Mouse (Mus musculus) right cerebral cortex, postnatal 14 days (tissue): ENCODE data around the gene C77080.
"Not testable (repeated sequence)": the region's sequence is repeated elsewhere in the genome, so short reads cannot be mapped to it uniquely, and the experiment has no call there.

Source experiments
- DNase-seq: peaks from one replicate; pipeline ENCODE4 v3.0.0; 2022

Gene C77080

DNA sequence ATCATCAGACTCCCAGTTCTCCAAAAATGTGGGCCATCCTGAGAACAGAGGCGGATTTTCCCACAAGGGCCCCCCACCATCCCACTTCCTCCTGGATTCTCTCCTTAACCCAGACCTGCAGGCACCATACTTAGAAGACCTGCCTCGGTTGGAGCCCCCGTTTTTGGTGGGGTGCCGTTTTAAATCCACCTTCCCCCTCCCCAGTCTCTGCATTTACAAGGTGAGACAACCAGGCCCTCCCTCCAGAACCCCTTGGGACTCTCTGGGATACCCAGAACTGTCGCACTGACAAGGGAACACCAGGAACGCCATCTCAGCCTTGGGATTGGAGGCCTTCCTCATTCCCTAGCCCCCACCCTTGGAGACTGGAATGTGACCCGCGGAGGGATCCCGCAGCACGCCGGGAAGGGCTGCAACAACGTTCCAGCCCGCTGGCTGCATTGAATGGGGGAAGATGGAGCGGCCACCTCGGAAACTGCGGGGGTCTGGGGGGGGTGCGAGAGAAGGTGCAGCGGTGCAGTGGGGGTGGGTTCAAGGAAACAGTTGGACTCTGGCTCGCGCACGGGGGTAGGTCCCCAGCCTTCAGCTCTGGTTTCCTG lies 23.3 kb downstream of the C77080 start:
- peak; percentile 42 for DNase-seq

DNA sequence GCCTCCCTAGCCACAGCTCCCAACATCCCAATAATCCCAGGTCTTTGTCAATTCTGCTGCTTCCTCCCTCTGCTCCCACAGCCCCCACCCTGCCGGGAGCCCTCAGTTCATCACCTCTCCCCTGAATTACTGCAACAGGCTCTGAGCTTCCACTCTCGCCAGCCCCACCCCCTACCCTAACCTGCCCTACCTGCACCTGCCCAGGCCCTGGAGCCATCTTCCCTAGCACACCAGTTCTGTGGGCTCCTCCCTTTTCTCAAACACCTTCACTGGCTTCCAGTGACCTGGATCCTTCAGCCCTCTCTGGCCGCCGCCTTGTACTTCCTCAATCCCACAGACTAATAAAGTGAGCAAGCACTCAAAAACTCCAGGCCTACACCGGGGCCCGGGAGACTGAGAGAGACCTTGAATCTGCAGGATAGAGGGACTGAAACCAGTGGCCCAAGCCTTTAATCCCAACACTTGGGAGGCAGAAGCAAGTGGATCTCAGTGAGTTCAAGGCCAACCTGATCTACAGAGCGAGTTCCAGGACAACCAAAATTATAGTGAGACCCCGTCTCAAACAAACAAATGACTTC lies 24.9 kb downstream of the C77080 start:
- no peak for DNase-seq

DNA sequence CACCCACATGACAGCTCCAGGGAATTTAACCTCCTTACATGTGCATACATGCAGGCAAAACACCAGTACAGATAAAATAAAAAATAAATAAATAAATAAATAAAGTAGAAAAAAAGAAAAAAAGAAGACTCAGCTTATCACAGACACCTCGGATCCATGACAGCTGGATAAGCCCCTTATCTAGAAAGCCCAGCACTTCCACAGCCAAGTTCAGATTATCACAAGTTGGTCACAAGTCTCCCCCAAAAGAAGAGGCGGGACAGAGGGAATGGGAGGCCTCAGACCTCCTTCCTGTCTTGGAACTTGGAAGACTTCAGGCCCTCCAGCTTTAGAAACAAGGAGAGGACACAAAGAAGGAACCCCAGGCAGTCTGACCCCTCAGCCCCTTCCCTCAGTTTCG lies 26.1 kb downstream of the C77080 start:
- no peak for DNase-seq

DNA sequence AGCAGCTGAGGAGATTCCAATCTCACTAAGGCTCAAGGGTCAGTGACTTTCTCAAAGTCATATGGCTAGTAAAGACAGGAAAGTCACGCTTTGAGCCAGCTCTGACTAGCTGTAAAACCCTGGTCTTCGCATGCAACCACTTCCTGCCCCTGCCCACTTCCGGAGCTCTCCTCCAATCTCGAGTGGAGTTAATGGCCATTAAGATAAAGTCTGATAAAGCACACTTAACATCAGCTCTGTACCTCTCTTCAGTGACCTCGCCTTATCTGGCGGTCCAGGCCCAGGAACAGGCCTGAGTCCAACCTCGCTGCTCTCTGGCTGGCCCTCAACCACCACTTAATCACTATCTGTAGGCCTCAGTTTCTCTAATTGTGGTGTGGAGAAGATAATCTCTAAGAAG lies 26.7 kb downstream of the C77080 start:
- DNase-seq, result no peak

DNA sequence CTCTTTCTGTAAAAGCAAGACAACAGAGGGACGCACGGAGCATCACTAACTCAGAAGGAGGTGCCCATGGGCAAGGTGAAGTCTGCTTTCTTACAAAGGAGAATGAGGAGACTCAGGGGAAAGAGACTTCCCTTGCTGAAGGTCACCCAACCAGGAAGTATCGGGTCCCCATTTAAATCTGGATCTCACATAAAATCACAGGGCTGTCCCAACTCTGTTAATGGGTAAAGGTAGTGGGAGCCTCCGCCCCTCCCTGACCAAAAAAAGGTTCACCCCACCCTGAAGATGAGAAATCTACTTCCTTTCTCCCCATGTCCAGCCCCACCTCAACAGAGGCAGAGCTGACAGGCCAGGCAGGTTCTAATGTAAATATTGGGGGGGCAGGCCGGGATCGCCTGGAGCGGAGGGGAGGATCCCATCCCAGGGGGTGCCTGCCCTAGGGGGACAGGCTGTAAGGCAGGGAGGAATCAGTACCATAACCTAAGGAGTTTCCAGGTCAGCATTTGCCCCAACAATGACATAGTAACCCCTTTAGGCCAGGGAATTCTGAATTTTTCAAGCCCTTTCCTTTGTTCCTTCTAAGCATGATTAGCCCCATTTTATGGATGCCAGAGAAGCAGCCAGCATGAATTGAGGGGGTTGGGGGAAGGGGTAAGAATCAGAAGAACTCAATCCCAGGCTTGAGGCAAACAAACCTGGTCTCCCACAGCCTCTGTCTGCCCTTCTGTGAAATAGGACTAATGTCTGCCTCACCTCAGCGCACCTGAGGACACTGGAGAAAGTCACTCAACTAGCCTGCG lies 28.4 kb downstream of the C77080 start:
- DNase-seq, result no peak

DNA sequence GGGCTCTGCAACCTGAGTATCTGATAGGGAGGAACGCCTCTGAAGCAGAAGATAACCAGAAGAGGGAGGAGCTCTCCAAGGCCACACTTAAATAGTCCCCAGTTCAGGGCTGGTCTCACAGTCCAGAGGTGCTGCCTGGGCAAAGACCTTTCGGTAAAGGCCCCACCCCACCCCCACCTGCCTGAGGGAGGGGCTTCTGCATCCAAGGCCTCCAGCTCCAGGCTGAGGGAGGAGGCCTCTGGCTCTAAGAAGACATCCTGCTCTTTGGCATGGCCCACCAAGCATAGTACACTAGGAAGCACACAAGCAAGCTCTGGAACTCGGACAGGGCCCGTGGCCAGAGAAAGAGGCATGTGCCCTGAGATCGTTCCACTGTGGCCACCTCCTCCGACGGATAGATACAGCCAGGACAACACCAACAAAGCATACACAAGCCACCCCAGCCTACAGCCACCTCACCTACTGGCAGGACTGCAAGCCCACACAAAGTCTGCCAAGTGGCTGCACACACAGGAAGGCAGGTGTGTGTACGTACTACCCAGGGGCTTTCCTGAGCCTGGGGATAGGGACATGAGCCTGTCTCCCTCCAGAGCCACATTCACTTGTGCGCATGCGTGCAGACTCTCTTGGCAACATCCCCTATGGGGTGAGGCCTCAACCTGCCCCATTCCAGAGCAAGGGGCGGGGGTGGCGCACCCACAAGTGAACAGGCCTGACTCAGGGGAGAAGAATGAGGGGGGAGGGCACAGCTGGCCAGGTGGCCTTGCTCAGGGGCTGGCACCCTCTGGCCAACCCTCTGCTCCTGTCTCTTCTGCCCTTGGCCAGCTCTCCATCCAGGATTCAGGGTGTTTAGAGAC lies 29.4 kb downstream of the C77080 start:
- no peak for DNase-seq

DNA sequence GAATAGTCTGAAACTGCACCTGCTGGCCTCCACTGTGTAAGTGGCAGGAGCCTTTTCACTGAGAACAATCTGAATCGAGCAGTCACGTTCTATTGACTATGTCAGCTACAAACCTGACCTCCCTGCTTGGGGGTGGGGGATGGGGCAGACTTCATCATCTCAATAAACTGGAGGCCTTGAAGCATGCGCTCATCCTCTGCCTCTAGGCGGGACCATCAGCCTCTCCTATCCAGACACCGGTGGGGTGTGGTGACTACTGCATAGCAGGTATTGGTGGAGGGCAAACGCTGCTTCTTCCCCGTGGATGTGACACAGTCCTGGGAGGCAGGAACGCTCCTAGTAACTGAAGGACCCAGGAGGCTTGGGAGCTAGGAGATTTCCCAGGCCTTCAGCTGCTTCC lies 30.3 kb downstream of the C77080 start:
- no peak for DNase-seq

DNA sequence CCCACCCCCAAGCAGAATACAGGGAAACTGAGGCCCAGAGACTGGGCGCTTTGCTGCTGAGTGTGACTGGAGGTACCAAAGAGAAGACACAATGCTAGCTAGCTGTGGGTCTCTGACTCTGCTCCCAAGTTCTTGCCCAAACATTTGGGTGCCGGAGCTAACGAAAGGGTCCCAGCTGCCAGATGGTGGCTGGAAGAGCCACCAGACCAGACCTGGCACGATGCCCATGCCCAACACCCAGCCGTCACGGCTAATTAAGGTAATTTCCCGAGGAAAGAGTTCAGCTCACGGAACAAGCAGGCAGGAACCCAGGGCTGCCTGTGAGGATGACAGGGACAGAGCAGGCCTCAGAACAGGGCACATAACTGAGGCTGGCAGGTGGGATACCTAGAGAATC lies 33.2 kb downstream of the C77080 start:
- DNase-seq, result no peak

DNA sequence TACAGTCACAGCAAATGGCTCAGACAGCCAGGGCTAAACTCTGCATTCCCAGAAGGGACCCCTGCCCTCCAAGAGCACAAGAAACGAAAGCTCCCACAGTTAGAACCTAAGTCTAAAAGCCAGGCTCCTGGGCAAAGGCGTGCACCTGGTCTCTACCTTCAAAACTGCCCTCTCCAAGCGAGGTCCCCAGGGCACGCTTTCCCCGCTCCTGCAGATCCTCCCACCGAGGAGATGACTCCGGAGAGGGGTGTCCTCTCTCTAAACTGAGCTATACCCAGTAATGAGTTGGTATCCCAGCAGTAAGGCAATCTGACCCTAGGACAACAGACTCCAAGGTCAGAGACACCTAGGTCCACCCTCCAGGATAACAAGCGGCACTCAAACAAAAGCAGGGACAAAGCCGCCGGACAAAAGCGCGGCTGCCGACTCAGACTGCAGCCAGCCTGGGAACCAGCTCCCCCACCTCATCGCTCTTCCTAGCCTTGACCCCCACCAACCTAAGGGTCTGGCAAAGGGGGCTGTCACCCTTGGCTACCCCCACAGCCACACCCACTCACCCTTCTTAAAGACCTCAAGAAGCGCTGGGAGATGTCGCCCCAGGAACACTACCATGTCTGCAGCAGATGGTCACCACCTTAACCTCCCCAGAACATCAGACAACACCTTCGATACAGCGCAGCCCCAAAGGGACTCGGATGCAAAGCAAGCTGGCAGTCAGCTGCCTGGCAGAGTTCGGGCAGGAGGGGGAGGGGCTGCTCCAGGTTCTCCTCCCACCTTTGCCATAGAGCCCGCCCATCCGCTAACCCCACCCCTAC lies 33.8 kb downstream of the C77080 start:
- no peak for DNase-seq

DNA sequence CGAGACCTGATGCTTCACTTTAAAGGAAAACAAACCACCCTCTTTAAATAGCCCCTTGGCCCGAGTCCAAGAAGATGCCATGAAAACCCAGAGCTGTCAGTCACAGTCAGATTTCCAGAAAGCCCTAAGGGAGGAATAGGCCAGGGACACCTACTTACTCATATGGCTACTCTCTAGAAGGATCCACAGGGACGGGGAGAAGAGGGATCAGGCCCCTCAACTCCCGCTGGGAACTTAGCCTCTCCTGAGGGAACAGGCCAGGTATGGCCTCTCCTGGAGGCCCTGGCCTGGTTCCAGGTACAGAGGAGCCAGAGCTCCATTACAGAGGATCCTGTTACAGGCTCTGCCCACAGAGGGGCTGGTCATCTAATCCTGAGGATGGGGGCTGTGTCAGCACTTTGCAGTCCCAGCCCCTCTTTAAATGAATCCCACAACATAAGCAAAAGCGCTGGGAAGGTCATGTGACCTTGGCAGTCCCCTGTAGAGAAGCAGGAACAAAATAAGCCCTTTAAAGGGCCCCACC lies 34.7 kb downstream of the C77080 start:
- no peak for DNase-seq

DNA sequence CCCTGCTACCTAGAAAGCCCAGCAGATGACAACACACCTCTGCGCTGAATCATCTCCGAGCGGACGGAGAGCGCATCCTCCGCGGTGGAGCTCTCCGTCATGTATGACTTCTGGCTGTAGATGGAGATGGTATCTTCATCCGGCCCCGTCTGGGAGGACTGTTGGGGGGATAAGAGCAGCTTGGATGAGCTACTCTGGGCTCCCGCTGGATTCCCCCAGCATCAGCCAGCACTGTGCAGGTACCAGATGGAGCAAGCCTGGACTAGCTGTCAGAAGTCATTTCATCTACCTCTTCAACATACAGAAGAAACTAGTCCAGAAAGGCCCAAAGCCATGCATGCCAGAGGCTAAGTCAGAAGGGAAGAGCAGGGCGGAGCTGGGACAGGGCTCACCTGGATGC lies 35.9 kb downstream of the C77080 start:
- DNase-seq, result no peak

DNA sequence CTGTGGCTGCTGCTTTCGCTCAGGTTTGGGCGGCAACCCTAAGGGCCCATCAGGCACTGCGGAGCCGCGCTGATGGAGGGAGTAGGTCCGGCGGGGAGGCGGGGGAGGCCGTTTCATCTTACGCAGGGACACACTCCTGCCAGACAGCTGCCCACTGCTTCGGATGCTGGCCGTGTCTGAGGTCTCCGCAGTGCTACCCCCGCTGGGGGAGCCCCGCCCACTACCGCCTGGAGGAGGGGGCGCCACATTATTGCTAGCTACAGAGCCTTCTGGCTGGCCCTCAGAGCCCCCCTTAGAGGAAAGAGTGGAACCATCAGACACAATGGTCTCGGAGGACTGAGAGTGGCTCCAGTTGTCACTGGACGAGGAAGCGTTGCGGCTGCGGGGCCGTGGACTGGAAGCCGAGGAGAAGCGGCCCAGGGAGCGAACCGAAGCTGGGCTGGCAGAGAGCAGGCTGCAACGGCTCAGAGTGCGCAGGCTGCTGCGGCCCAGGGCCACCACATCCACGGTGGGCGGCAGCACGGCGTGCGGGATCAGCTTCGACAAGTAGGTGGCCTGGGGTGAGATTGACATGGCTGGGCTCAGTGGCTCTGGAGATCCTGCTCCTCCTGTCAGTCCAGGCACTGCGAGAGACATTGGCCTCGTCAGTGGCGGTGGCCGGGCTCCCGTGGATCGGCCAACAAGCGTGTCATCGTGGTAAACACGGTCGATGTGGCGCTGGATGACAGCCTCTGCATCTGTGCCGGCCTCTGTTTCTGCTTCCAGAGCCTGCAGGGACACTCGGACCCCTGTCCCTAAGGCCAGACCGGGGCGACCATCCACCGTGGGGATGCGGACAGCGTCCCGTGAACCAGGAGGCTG lies 37.6 kb downstream of the C77080 start:
- no peak for DNase-seq

DNA sequence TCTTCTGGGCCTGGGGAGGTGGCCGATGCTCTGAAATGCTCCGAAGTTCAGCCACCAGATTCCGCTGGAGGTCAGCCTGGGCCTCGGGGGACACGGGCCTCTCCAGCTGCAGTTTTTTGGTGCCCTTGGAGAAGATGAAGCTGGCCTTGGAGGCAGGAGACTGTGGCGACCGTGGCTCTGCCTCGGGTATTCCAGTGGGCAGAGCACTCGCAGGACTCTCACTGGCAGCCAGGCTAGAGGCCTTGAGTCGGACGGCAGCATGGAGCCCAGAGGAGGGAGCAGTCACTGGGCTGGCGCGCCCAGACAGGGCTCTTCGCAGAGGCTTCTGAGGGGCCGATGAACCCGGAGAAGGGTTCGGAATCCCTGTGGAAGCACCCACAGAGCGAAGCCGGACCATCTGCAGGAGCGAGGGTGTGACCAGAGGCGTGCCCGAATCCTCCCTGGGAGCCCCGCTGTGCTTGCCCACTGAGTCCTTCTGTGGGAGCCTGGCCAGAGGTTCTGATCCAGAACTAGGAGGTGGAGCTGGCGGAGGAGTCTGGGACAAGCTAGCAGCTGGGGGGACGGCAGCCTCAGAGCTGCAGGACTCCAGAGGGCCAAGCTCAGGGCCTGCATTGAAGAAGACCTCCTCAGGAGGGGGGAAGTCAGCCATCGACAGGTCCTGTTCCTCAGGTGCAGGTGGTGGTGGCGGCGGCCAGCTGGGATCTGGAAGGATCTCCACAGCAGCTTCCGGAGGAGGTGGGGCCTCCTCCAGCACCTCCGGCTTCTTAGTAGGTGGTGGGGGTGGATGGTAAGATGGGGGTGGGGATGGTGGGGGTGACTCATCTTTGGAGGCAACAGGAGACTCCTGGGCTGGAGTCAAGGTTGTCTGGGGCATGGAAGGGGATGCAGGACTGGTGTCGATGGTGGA lies 38.9 kb downstream of the C77080 start:
- DNase-seq, result no peak

DNA sequence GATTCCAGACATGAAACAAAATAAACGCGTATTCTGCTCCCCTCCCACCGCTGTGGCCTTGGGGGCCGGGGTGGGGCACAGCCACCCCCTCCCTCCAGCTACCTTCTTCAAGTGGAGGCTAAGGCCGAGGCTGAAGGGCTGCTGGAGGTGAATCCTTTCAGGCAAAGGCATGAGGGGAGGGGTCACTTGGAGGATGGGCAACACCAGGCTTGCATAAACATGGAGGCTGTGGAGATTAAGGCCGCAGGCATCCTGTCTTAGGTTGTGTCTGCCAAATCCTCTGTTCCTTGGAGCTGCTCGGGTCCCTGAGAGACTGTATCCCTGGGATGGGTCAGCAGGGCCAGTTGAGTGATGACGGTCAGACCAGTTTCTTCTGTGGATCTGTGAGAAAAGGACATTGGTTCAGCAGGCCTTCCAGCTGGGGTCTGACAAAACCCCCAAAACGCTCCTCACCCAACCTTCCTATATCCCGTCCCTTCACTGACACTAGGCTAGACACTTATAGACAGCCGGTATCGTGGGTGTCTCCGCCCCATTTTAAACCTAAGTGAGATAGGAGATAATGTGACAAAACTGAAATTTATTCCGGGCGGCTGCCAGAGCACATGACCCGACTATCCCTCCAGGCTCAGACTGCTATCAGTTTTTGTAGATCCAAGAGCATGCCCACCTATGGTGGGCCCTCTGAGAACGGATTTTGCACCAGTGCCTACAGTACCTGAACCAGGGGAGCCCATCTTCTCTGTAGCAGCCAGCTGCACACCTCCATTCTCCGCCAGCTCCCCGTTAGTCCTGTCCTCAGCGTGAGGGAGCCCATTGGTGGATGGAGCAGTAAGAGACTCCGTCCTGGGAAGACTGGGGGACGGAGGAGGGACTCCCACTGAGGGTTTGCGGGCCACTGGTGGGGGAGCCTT lies 39.9 kb downstream of the C77080 start:
- no peak for DNase-seq

DNA sequence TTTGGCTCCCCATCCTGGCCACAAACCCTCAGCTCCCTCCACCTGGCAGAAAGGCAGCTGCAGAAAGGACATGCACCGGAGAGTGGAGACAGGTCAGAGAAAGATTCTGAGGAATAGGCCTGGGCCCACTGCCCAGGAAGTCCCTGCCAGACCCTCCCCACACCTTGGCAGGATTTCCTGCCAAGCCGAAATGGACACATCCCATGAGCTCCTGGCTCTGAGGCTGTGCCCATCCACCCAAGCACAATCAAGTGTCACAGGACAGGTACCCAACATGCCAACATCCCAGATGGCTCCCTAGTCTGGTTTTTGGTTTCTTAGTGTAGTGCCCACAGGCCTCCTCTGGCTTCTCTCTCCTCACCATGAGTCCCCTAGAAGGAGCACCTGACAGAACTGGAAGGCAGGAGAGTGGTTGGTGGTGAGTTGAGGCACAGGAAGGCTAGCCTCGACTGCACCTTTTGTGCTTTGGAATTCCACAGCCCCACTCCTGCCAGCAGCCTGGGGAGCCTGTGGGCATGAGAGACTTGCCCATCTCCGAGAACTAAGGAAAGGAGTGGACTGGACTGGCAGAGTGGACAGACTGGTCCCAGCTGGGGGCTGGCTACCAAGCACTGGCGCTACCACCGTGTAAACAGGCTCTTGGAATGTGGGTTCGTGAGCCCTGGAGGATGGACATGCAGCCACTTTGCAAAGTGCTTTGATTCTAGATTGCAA lies 40.7 kb downstream of the C77080 start:
- no peak for DNase-seq

DNA sequence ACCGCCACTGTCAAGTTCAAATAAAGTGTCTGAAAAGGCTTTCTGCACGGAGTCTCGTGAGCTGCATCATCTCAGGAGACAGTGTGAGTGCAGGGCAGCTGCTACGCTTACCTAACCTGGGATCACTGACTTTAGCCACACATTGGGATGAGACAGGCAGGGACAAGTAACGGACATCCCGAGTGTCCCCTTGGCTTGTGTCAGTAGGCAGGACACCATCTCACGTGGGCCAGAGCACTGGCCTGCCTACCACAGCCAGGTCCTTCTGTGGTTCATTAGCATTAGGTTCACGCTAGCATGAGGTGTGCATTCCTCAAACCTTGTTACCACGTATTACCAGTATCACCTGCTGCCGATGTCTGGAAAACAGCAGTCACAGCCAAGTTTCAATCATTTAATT lies 42.0 kb downstream of the C77080 start:
- no peak for DNase-seq

DNA sequence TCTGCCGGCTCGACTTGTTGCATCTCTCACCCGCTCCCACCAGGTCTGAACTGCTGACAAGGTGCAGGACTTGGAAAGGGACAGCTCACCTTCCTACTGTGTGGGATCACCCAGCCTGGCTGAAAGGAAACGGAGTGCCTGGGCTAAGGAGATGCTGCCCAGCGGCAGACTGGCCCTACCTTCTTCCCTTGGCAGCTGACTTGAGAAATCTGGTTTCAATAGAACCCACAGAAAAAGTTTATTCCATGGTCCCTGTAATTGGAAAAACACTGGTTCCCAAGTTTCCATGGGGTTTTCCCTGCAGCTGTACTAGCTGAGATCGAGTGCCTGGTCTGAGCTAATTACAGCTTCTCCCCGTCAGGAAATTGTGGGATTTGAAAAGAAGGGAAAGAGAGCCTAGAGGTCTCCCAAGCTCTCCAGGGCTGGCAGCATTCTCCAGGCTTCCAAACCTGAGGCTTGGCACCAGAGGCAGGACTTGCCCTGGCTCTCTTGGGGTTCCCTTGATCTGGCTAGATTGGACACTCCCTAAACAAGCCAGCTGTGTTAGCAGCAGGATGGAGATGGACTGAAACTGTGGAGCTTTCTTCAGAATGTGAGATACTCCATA lies 42.5 kb downstream of the C77080 start:
- DNase-seq, result no peak

DNA sequence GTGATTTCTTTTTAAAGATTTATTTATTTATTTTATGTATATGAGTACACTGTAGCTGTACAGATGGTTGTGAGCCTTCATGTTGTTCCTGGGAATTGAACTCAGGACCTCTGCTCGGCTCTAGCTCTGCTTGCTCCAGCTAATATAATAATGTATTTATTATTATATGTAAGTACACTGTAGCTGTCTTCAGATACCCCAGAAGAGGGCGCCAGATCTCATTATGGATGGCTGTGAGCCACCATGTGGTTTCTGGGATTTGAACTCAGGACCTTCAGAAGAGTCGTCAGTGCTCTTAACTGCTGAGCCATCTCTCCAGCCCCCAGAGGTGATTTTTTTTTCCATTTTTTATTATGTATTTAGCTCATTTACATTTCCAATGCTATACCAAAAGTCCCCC lies 48.7 kb downstream of the C77080 start:
- not testable (repeated sequence) for DNase-seq
